Mouse (Mus musculus): ENCODE measurements at regions not wholly inside any gene's neighbourhood (a gene's known extent, or its start where the extent isn't known, plus 50 kb on each side); places are given as distances from the start of the nearest gene placed in this dataset.
"Not testable (repeated sequence)": the region's sequence is repeated elsewhere in the genome, so short reads cannot be mapped to it uniquely, and the experiment has no call there.

GRCm38 (mm10) chr3:34753557-34753956 is 103.4 kb downstream of the Sox2 start:
- H3K9ac ChIP-seq (ENCODE audit: low read depth, low read length), result no peak overlapping the region
- DNase-seq (ENCODE audit: low spot score), result no peak
- no peaks in the 10 kb centered on the region for H3K27me3 ChIP-seq (ENCODE audit: insufficient read depth, low read length)
- H3K36me3 ChIP-seq (ENCODE audit: insufficient read depth, low read length), result no peaks in the 10 kb centered on the region
- H3K9me3 ChIP-seq (replicated peaks; ENCODE audit: low read length), result no peaks in the 10 kb centered on the region
- H3K4me1 ChIP-seq (replicated peaks; ENCODE audit: insufficient read depth, low read length), result no peaks in the 10 kb centered on the region
- ATAC-seq (replicated peaks; ENCODE audit: low FRiP score, low read depth), result no peak
- WGBS, result 27% methylated on average over 8 of the region's 8 CpGs
- H3K4me2 ChIP-seq (ENCODE audit: low read length), result no peak overlapping the region
- H3K4me3 ChIP-seq (replicated peaks; ENCODE audit: low read depth, low read length), result no peak overlapping the region
- no peak for TF ChIP-seq CTCF (IDR thresholded peaks at IDR 0.05; ENCODE audit: low read depth)
- no peak overlapping the region for H3K27ac ChIP-seq

- H3K4me1 ChIP-seq (replicated peaks; ENCODE audit: insufficient read depth, low read length), result no peaks in the 10 kb centered on the region
- TF ChIP-seq CTCF (IDR thresholded peaks at IDR 0.05; ENCODE audit: low read depth), result no peak
- H3K36me3 ChIP-seq (ENCODE audit: insufficient read depth, low read length), result no peaks in the 10 kb centered on the region
- H3K4me2 ChIP-seq (ENCODE audit: low read length), result no peak overlapping the region
- DNase-seq (ENCODE audit: low spot score) (no peak), ATAC-seq (replicated peaks; ENCODE audit: low FRiP score, low read depth) (no peak)
- H3K9ac ChIP-seq (ENCODE audit: low read depth, low read length), result no peak overlapping the region
- no peaks in the 10 kb centered on the region for H3K27me3 ChIP-seq (ENCODE audit: insufficient read depth, low read length)
- H3K9me3 ChIP-seq (replicated peaks; ENCODE audit: low read length), result no peaks in the 10 kb centered on the region
- 91% methylated on average over 6 of the region's 6 CpGs for WGBS
- no peak overlapping the region for H3K4me3 ChIP-seq (replicated peaks; ENCODE audit: low read depth, low read length)
- no peak overlapping the region for H3K27ac ChIP-seq
Measured at GRCm38 (mm10) chr3:34754781-34755180, 104.6 kb downstream of the Sox2 start.

DNA sequence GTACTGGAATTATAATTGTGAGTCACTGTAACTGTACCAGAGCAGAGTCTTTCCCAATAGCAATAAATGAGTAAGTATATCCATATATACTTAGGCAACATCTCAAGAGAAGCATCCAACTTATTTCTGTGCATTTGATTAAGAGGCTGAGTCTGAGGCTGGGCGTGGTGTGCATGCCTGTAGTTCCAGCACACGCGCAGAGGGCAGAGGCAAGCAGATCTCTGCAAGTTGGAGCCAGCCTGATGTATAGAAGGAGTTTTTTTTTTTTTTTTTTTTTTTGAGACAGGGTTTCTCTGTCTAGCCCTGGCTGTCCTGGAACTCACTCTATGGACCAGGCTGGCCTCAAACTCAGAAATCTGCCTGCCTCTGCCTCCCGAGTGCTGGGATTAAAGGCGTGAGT is 105.1 kb downstream of the Sox2 start:
- 95% methylated on average over 5 of the region's 5 CpGs for WGBS
- H3K9ac ChIP-seq (ENCODE audit: low read depth, low read length); H3K36me3 ChIP-seq (ENCODE audit: insufficient read depth, low read length); DNase-seq (ENCODE audit: low spot score); H3K27ac ChIP-seq; H3K9me3 ChIP-seq (replicated peaks; ENCODE audit: low read length); H3K4me1 ChIP-seq (replicated peaks; ENCODE audit: insufficient read depth, low read length); H3K27me3 ChIP-seq (ENCODE audit: insufficient read depth, low read length); H3K4me3 ChIP-seq (replicated peaks; ENCODE audit: low read depth, low read length); H3K4me2 ChIP-seq (ENCODE audit: low read length); ATAC-seq (replicated peaks; ENCODE audit: low FRiP score, low read depth): not testable (repeated sequence)

- DNase-seq (ENCODE audit: low spot score), result no peak
- H3K27ac ChIP-seq, result no peak overlapping the region
- no peak for ATAC-seq (replicated peaks; ENCODE audit: low FRiP score, low read depth)
- TF ChIP-seq CTCF (IDR thresholded peaks at IDR 0.05; ENCODE audit: low read depth), result no peak
- H3K36me3 ChIP-seq (ENCODE audit: insufficient read depth, low read length), result no peaks in the 10 kb centered on the region
- WGBS, result 17% methylated on average over 7 of the region's 7 CpGs
- H3K9me3 ChIP-seq (replicated peaks; ENCODE audit: low read length), result no peaks in the 10 kb centered on the region
- H3K27me3 ChIP-seq (ENCODE audit: insufficient read depth, low read length), result no peaks in the 10 kb centered on the region
- no peak overlapping the region for H3K9ac ChIP-seq (ENCODE audit: low read depth, low read length)
- no peak overlapping the region for H3K4me3 ChIP-seq (replicated peaks; ENCODE audit: low read depth, low read length)
- H3K4me1 ChIP-seq (replicated peaks; ENCODE audit: insufficient read depth, low read length), result no peaks in the 10 kb centered on the region
- no peak overlapping the region for H3K4me2 ChIP-seq (ENCODE audit: low read length)
Measured at GRCm38 (mm10) chr3:34756632-34757031, 106.4 kb downstream of the Sox2 start.

- DNase-seq (ENCODE audit: low spot score) (no peak), ATAC-seq (replicated peaks; ENCODE audit: low FRiP score, low read depth) (no peak)
- H3K4me2 ChIP-seq (ENCODE audit: low read length), result no peak overlapping the region
- no peaks in the 10 kb centered on the region for H3K36me3 ChIP-seq (ENCODE audit: insufficient read depth, low read length)
- H3K27ac ChIP-seq, result no peak overlapping the region
- TF ChIP-seq CTCF (IDR thresholded peaks at IDR 0.05; ENCODE audit: low read depth), result no peak
- H3K27me3 ChIP-seq (ENCODE audit: insufficient read depth, low read length), result no peaks in the 10 kb centered on the region
- H3K4me1 ChIP-seq (replicated peaks; ENCODE audit: insufficient read depth, low read length), result no peaks in the 10 kb centered on the region
- H3K9me3 ChIP-seq (replicated peaks; ENCODE audit: low read length), result no peaks in the 10 kb centered on the region
- no peak overlapping the region for H3K4me3 ChIP-seq (replicated peaks; ENCODE audit: low read depth, low read length)
- 61% methylated on average over 6 of the region's 6 CpGs for WGBS
- H3K9ac ChIP-seq (ENCODE audit: low read depth, low read length), result no peak overlapping the region
Measured at GRCm38 (mm10) chr3:34757130-34757529, 106.9 kb downstream of the Sox2 start.

DNA sequence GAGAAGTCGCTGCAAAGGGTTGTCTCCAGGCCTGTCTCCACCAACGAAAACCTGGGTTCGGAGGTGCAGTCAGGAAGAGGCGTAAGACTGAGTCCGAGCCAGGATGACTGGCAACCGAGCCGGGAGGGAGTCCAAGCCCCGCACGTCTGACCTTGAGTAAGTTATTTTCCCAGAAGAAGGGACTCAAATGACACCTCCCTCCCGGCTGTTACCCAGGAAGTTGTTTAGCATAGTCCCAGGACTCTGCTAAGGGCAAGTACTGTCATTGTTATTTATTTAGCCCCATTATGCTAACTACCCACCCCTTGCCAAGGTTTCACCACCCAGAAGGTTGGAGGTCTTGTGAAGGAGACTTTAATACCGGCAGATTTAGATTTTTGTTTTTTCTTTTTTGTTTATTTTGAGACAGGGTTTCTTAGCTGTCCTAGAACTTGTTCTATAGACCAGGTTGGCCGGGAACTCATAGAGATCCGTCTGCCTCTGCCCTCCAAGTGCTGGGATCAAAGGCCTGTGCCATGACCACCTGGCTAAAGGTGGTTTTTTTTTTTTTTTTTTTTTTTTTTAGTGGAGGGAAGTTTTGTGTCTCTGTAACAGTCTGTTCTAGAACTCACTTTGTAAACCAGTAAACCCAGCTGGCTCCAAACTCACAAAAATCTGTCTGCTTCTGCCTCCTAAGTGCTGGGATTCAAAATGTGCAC is 107.8 kb downstream of the Sox2 start:
- WGBS, result 19% methylated on average over 13 of the region's 13 CpGs
- Histone ChIP-seq H3K27me3 (ENCODE audit: insufficient read depth, low read length) (no peaks in the 10 kb centered on the region), H3K9ac (ENCODE audit: low read depth, low read length) (no peak overlapping the region), H3K4me1 (replicated peaks; ENCODE audit: insufficient read depth, low read length) (no peaks in the 10 kb centered on the region), H3K27ac (no peak overlapping the region), H3K4me3 (replicated peaks; ENCODE audit: low read depth, low read length) (no peak overlapping the region), H3K4me2 (ENCODE audit: low read length) (peak overlapping the region; percentile 7; the same call in 1 of the 2 replicates), H3K9me3 (replicated peaks; ENCODE audit: low read length) (no peaks in the 10 kb centered on the region), H3K36me3 (ENCODE audit: insufficient read depth, low read length) (no peaks in the 10 kb centered on the region)
- no peak for DNase-seq (ENCODE audit: low spot score)
- no peak for TF ChIP-seq CTCF (IDR thresholded peaks at IDR 0.05; ENCODE audit: low read depth)
- no peak for ATAC-seq (replicated peaks; ENCODE audit: low FRiP score, low read depth)
